Mouse (Mus musculus): ENCODE results near the gene Tas1r3. TPM values are rescaled to one million over a fixed set of nuclear protein-coding genes. Genes with fewer than 3 reads are reported as not detected.

Gene Tas1r3
- under 1 TPM; 0.31 to 0.32 TPM for total RNA-seq (2021)

GRCm38 (mm10) chr4:155863001-155863400, at the start of gene Tas1r3:
Gene Tas1r3 (minus strand): TSS chr4:155863362.
- no peak for DNase-seq (ENCODE audit: extremely low spot score in 1 of 2, low spot score in 1 of 2)

GRCm38 (mm10) chr4:155908751-155909150, 45.6 kb upstream of the Tas1r3 start:
- DNase-seq (ENCODE audit: extremely low spot score in 1 of 2, low spot score in 1 of 2), result peak in 1 of 2 experiments; percentile 2

GRCm38 (mm10) chr4:155908281-155908680, 45.1 kb upstream of the Tas1r3 start:
- DNase-seq (ENCODE audit: extremely low spot score in 1 of 2, low spot score in 1 of 2), result peak in 1 of 2 experiments; percentile 3

- DNase-seq (ENCODE audit: extremely low spot score in 1 of 2, low spot score in 1 of 2), result peak in 1 of 2 experiments; percentile 3
Observed at GRCm38 (mm10) chr4:155907003-155907402, 43.8 kb upstream of the Tas1r3 start.

GRCm38 (mm10) chr4:155906125-155906524, 43.0 kb upstream of the Tas1r3 start:
- DNase-seq (ENCODE audit: extremely low spot score in 1 of 2, low spot score in 1 of 2), result no peak

- peak in 1 of 2 experiments; percentile 1 for DNase-seq (ENCODE audit: extremely low spot score in 1 of 2, low spot score in 1 of 2)
Observed at GRCm38 (mm10) chr4:155905634-155906033, 42.5 kb upstream of the Tas1r3 start.

GRCm38 (mm10) chr4:155904318-155905102, 41.3 kb upstream of the Tas1r3 start:
- peak in 1 of 2 experiments; percentile 47 for DNase-seq (ENCODE audit: extremely low spot score in 1 of 2, low spot score in 1 of 2)

- DNase-seq (ENCODE audit: extremely low spot score in 1 of 2, low spot score in 1 of 2), result peak in 1 of 2 experiments; percentile 1
Observed at GRCm38 (mm10) chr4:155903246-155903645, 40.1 kb upstream of the Tas1r3 start.

- DNase-seq (ENCODE audit: extremely low spot score in 1 of 2, low spot score in 1 of 2), result peak in 1 of 2 experiments; percentile 37
Observed at GRCm38 (mm10) chr4:155901205-155901604, 38.0 kb upstream of the Tas1r3 start.

- peak in 1 of 2 experiments; percentile 1 for DNase-seq (ENCODE audit: extremely low spot score in 1 of 2, low spot score in 1 of 2)
Observed at GRCm38 (mm10) chr4:155899355-155899754, 36.2 kb upstream of the Tas1r3 start.

- peak in 1 of 2 experiments; percentile 1 for DNase-seq (ENCODE audit: extremely low spot score in 1 of 2, low spot score in 1 of 2)
Observed at GRCm38 (mm10) chr4:155898318-155898717, 35.2 kb upstream of the Tas1r3 start.

- DNase-seq (ENCODE audit: extremely low spot score in 1 of 2, low spot score in 1 of 2), result no peak
Observed at GRCm38 (mm10) chr4:155896461-155896860, 33.3 kb upstream of the Tas1r3 start.

GRCm38 (mm10) chr4:155895826-155896225, 32.7 kb upstream of the Tas1r3 start:
- DNase-seq (ENCODE audit: extremely low spot score in 1 of 2, low spot score in 1 of 2), result peak in 1 of 2 experiments; percentile 2

- peak; percentile 66 to 72 for DNase-seq (ENCODE audit: extremely low spot score in 1 of 2, low spot score in 1 of 2)
Observed at GRCm38 (mm10) chr4:155895216-155895615, 32.1 kb upstream of the Tas1r3 start.

GRCm38 (mm10) chr4:155894311-155894881, 31.2 kb upstream of the Tas1r3 start:
- peak; percentile 40 to 54 for DNase-seq (ENCODE audit: extremely low spot score in 1 of 2, low spot score in 1 of 2)

- DNase-seq (ENCODE audit: extremely low spot score in 1 of 2, low spot score in 1 of 2), result no peak
Observed at GRCm38 (mm10) chr4:155893212-155893690, 30.1 kb upstream of the Tas1r3 start.

- DNase-seq (ENCODE audit: extremely low spot score in 1 of 2, low spot score in 1 of 2), result peak in 1 of 2 experiments; percentile 19
Observed at GRCm38 (mm10) chr4:155892438-155893211, 29.5 kb upstream of the Tas1r3 start.

- peak in 1 of 2 experiments; percentile 75 for DNase-seq (ENCODE audit: extremely low spot score in 1 of 2, low spot score in 1 of 2)
Observed at GRCm38 (mm10) chr4:155892017-155892416, 28.9 kb upstream of the Tas1r3 start.

- peak; percentile 93 to 95 for DNase-seq (ENCODE audit: extremely low spot score in 1 of 2, low spot score in 1 of 2)
Observed at GRCm38 (mm10) chr4:155891551-155892001, 28.4 kb upstream of the Tas1r3 start, which contains the start of the genes Pusl1 and Acap3. Gene Pusl1 (minus strand): TSS chr4:155891781. Gene Acap3 (plus strand): TSS chr4:155891822.

- DNase-seq (ENCODE audit: extremely low spot score in 1 of 2, low spot score in 1 of 2), result no peak
Observed at GRCm38 (mm10) chr4:155891011-155891471, 27.9 kb upstream of the Tas1r3 start.
